Mouse (Mus musculus) fibroblast of lung, adult 2 months (primary cell): ENCODE measurements around the gene Ccdc81.

ENCODE experiments used
- DNase-seq: peaks from one replicate; pipeline ENCODE4 v3.0.0-alpha.2; 2011; ENCODE audit warnings: low read depth

The Ccdc81 gene

DNA sequence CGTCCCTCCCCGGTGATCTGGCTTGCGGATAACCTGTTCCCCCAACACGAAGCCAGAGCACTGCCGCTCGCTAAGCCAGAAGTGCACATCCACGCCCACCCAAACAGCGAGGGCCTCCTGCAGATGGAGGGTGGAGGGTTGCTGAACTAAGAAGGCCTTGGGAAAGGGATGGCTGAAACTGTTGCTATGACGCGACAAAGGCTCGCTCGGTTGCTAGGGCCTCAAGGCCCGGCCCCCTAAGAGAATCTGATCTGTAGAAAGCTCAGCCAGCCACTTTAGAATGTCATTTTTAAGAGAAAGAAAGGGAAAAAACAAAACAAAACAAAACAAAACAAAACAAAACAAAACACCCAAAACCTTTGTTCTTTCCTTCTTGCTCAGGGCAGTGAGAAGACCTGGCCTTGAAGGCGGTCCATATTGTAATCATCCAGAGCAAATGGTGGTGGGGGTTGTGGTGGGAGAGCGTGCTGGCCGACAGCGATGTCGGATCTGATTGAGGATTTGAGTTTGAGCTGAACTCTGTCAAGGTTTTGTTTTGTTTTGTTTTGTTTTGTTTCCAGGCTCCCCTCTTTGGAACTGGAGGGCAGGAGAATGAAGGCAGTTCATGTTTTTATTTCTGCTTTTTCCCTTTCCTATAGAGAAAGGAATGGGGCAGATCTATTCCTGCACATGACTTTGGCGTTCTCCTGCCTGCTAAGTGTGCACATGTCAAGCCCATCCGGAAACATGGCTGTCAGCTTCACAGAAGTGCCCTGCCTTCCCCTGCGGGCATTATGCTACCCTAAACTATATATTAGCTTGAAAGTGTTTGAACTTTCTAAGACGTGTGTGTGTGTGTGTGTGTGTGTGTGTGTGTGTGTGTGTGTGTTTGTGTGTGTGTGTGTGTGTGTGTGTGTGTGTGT lies at the start of gene Ccdc81:
Ccdc81 (minus strand) TSS at position 188 of the 902 bp plus-strand sequence.
- DNase-seq = no peak

DNA sequence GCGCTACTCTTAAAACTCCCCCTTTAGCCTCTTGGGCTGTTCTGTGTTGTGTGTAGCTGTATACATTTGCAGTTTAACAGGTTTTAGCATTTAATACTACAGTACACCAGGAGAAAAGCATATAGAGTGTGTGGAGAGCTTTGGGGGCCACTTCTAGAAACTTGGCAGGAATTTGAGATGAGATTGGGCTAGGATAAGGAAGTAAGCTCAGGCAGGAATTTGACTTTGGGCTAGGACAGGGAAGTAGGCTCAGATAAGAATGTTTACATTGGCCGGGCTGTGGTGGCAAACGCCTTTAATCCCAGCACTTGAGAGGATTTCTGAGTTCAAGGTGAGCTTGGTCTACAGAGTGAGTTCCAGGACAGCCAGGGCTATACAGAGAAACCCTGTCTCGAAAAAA lies 46.0 kb upstream of the Ccdc81 start:
- DNase-seq = no peak

DNA sequence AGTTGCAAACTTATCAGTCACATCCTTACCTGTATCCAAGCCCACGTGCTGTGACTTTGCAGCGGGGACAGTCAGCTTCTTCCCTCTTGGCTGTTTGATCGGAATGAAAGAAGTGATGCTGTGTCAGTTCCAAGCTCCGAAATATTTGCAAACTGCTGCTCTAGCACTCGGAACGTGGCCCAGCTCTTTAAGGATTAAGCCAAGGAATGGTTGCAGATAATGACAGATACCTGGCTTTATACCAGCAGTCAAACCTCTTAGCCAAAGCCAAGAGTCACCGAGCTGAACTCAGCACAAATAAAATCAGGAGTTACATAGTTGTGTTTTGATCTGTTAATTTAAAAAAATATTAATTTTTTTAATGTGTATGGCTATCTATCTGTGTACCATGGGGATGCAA lies 44.6 kb upstream of the Ccdc81 start:
- peak; percentile 45 for DNase-seq

DNA sequence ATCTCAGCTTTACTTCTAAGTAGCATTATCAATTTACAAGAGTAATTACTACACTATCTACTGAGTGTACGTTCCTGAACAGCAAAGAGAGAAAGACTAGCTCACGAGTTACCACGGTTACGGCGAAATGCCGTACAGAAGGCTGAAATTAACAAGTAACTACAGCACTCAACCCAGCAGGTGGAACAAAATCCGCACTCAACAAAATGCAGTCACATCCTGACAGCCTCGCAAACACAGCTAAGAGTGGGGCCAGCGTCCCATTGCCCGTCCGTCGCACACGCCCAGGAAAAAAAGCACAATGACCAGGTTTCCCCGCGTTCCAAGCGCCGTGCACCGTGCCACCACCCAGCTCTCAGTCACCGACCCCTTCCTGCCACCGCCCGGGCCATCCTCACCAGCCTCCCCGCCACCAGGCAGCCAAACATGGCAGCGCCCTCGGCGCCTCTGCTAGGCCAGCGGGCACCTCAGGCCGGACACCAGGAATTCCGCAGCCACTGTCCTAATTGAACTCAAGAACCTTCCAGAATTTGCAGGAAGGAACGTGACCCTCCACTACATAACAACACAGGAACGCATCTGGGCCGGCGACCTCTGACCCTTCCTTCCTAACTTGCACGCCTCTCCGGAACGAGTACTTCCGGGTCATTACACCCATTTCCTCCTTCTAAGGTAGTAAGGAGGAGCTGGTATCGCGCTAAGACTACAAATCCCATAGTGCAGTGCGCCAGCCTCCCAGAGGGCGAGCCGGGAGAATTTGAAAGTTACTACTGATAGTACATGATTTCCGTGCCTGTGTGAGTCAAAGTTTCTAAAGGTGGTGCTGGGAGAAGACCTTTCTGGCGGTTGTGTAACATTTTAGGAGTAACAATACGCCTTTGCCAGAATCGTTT lies 37.4 kb upstream of the Ccdc81 start, which contains the start of gene Hikeshi:
Hikeshi (minus strand) TSS at position 634 of the 893 bp plus-strand sequence.
- DNase-seq = peak; percentile 88

DNA sequence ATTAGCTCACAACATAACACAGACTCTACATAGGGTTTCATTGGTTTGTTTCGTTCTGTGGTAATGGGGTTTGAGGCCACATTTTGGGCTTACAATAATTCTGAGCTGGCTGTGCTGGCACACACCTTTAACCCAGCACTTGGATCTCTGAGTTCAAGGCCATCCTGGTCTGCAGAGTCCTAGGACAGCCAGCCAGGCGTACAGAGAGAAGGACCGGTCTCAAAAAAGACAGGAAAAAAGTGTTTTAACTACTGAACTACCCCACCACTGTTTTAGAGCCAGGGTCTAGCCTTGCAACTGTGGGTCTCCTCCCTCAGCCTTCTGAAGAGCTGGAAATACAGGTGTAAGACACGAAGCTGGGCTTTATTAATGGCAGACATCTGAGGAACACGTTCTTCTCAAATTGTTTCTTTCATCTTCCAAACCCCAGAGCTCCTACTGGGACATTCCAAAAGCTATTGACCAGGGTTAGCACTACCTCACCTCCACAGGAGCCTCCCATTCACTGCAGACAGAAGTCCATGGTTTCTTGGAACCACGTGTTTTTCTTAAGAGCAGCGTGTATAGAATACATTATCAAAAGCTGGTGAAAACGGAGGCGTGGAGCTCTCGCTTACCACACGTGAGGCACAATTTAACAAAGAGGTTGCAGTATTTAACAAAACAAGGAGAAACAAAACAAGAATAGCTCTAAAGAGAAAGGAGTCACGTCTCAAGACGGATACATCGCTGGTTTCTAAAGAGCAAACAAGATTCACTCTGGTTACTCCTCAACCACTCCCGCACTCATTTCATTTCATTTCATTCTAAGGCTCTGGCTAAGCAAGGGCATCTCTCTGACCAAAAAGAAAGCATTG lies 36.3 kb upstream of the Ccdc81 start:
- DNase-seq = no peak

DNA sequence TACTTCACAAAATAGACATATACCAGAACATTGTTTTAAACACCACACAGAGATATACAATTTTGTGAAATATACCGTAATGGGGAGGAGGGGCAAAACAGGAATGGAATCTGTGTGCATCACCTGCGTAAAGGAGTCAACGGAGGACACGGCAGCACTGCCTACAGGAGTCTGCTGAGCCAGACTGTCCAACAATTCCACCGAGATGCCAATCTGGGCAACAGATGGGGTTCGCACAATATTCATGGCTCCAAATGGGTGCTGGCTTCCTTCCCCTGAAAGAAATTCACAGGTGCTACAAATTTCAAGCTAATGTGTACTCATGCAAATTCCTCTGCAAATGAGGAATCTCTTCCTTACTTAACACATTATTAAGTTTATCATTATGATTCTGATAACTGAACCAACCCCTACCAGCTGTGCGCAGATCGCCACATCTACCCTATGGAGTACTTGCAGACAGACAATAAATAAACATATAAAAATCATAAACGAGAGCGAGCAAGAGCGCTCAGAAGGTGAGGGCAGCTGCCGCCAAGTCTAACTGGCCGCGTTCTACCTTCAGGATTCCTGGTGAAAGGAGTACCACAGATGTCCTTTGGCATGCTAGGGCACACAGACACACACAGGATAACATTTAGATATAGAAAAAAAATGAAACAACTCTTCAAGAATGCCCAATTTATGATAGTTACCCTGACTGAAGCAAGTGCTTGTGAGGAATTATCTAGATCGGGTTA lies 20.2 kb upstream of the Ccdc81 start:
- DNase-seq = no peak

DNA sequence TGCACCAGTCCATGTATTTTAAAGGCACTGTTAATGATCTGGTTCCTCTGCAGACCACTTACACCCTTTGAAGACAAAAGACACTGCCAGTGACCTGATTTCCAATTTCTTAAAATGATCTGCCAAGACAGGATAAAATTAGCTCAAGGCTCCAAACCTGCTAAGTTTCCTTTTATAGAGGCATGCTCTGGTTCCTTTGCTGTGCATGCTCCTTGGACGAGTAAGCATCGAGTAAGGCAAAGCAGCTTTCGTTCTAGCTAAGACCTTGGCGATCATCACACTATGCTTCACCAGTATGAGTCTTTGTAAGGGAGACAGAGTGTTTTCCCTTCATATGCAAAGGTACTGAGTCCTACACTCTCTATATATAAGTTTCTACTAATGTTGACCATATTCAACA lies 14.3 kb upstream of the Ccdc81 start:
- DNase-seq = no peak

DNA sequence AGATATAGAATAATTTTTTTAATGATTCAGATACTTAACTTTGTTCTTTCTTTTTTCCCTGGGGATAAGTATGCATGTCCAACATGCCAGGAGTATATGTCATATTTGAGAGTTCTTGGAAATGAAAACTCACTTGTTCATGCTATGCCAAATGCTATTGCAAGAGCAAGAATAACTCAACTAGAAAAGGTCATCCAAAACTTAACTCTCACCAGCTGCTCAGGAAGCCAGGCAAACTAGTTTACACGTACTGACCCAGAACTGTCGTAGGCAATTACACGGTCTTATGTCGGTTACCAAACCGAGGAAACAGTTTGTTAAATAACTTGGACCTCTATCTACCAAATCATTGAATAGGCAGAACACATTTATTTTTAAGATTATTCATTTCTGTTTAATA lies 13.3 kb upstream of the Ccdc81 start:
- DNase-seq = peak; percentile 76

DNA sequence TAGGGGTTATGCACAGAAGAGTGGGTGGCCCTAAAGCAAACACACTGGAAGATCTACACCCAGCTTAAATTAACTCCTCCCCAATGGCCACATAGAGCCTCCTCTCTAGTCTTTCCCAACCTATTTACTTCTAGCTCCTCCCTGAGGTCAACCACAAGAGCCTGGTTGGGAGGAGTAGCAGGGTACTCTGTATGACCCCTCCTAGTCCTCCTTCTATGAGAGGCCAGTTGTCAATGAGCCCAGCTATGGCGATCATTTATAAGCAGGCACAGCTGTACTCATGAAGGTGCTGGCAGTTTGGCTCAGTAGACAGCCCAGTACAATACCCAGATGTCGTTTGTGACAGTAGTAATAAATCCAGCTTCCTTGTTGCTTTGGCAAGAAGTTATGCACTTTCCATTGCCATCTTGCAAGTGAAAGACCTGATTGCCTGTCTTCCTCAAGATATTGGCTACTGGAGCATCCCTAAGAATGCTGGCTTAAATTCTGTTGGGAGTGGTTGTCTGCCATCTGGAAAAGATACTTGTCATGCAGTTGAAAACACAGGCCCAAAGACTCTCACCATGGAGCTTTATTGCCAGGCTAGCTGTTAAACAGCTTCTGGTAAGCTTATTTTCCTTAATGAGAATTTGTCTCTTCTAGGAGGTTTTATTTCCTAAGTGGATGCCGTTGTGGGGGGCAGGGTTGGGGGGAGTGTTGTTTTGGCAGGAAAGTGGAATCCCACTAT lies 10.2 kb upstream of the Ccdc81 start:
- DNase-seq = no peak

DNA sequence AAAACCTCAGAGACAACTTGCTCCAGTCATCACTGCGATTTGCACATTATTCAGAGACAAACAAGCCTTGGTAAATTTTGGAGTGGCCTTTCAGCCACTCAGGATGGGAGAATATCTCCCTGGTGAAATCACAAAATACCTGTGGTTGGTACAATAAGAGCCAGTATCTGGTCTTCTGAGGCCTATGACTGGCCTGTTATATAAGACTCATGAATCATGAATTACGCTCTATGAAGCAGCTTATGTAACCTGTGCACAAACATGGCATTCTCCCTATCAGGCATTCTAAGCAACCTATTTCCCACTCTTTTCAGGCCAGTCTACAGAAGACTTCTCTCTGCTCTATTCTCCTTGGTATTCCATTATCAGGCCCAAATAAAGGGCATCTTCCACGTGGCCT lies 8.9 kb upstream of the Ccdc81 start:
- no peak for DNase-seq

DNA sequence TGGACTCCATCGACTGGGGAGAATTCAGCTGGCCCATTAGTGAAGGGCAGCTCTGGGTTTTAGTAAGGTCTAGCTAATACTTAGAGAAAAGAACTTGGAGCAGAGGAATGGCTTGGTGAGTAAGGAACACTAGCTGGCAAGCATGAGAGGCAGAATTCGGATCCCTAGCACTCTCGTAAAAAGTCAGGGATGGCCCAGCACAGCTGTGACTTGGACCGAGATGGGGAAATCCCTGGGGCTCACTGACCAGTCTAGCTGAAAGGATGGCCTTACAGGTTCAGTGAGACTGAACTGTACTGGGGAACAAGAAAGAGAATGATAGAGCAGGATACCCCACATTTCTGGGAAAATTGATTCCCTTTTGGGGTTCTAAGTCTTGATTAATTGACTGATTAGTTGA lies 6.3 kb upstream of the Ccdc81 start:
- no peak for DNase-seq

DNA sequence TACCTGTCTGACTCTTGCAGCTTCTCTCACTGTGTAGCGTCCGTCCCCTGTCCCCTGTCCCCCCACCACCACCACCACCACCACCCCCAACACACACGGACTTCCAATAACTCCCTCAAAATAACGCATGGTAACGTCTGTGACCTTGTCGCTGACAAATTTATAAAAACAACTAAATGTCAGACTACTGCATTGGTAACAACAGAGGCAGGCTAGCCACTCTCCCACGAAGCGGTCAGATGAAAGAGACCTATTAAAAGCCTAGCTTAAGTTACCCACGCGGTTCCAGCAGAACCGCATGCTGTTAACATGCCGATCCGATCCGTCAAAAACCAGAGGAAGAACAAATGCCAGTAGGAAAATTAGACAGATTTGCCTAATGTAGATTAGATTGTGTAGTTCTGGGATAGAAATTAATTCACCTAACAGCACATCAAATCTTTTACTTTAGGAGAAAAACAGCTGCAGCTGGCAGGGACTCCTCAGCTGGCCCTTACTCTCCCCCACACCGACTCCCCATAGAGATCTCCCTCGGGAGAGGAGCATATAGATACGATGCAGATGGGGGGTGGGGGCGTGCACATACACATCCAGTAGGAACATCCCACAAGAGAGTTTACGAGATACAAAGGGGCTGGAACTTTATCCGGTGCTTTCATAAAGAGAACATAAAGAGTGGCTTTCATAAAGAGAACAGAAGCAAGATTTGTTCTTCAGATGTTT lies 5.6 kb upstream of the Ccdc81 start:
- no peak for DNase-seq

DNA sequence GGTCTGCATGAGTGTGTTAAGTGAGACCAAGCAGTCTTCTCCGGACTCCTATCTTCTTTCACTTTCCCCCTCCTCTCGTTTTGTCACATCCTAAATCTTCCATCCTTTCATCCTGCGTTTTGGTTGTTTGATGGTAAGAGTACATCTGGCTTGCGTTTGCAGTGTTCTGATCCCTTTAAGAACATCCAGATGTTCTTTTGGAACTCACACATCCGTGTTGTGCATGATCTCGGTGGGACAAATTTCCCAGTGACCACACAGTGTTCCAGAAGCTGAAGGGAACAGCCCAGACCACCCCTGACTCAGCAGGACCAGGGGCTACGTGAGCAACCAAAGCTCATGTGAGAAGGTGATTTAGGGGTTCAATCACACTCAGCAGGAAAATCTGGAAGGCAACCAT lies 5.0 kb upstream of the Ccdc81 start:
- DNase-seq = no peak

DNA sequence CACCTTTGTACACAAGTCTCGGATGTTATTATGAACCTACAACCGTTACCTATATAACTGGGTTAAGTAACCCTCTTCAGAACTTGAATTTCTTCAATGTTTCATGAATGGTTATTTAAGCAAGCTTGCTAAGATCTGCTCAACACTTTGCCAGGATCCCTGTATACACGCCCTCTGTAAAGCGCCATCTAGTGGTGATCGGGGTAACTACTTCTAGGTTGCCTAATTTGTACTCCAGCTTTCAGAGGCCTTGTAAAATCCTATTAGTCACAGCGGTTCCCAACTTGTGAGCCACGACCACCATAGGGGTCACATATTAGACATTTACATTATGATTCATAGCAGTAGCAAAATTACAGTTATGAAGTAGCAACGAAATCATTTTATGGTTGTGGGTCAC lies 4.5 kb upstream of the Ccdc81 start:
- peak; percentile 70 for DNase-seq

DNA sequence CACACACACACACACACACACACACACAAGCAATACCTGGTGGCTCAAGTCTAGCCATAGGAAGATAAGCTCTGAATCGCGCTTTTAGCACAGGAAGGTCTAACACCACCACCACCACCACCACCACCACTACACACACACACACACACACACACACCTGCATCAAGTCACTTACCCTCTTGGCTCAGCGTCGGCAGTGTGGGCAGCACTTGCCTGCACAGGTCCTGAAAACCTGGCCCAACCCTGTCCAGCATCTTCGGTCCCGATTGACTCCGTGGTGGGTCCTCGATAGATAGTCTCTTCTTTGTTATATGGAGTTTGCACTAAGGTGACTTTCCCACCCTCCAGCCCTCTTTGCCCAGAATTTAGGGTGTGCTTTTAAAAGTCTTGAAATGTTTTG lies 422 bp downstream of the Ccdc81 start:
- DNase-seq = no peak

DNA sequence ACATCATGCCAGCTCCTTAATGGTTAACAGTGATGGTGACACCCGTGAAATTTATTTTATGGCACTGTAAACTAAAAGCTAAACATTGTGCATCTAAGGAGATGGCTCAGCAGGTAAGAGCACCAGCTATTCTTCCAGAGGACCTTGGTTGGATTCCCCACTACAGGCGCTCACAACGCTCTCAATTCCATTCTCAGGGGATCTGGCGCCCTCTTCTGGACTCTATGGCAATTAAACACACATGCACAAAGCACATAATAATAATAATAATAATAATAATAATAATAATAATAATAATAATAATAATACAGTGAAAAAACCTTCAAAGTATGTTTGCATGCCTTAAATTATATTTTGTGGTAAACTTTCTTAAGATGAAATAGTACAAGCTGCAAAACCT lies 11.6 kb downstream of the Ccdc81 start:
- DNase-seq = no peak

DNA sequence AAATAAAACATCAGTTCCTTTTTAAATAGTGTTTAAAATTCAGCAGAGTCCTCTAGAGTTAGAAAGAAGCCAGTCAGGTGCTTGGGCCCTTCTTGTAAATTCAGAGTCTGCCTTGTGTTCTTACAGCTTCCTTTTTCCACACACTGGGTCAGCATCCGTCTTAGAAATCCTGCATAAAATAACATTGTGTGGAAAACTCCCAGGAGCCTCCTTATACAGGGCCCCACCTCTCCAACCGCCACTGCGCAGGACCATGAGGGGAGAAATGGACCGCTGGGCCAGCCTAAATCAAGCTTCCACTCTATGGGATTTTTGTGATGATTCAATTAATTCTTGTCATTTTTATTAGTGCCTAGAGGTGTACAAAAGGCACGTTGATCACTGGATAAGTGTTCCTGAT lies 12.0 kb downstream of the Ccdc81 start:
- DNase-seq = no peak

DNA sequence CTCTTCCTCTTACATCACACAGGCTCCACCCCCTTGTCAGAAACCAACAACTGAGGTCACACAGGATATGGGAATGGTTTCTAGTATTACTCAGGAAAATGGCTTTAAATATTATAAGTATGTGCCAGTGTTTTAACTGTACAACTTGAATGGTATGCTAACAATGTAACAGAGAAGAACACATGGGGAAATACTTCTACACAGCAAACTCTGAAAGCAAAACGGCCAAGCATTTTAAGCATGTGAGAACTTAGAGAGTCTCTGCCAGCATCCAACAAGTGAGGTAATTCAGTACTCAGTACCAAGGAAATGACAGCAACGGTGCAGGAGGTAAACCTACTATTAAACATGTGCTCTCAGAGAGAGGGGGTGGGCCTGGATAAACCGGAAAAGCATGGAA lies 18.9 kb downstream of the Ccdc81 start:
- peak; percentile 24 for DNase-seq

DNA sequence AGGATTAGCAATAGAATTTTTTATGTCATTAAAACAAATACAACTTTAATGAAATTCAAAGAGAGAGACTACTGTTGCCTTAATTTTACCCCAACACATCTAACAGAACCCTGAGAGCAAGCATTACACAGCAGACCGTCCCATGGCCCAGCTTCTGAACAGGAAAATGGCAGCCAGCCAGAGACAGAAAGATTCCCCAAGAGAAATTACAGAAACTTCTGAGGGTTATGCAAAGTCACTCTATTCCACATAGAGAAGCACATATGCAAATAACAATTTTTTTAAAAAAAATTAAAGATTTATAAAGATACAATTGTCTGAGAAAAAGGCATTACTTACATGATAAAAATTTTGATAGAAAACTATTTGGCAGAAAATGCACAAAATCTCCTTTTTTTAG lies 23.7 kb downstream of the Ccdc81 start:
- no peak for DNase-seq

DNA sequence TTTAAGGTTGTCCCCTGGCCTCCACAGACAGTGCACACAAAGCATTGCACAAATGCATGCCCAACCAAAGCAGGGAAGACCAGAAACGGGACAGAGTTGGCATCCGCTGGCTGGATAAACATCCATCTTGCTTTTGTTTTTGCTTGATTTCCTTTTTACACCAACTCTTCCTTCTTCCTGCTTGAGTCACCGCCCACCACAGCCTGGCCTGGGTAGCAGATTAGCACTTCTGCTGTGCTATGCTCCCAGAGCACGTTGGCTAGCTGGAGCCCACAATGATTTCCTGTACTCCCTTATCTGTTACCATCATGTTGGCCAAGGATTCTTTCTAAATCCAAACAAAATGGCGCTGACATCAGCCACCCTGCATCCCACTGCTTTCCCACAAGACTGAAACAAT lies 36.2 kb downstream of the Ccdc81 start:
- no peak for DNase-seq
